Mouse (Mus musculus) spleen, adult 2 months (tissue): ENCODE measurements around the gene Rab42. TPM values are rescaled to one million over a fixed set of nuclear protein-coding genes. Genes with fewer than 3 reads are reported as not detected.

Experiments
- DNase-seq, 2 experiments: peaks; one replicate each; pipeline versions ENCODE4 v3.0.0 to v3.0.0-alpha.2; 2012 to 2021; ENCODE audit warnings: low spot score in 2 of 2, low read depth in 1 of 2
- H3K27ac ChIP-seq: fragments of 200-500 bp; 2 replicates; pipeline ENCODE4 v1.5.1; 2012; ENCODE audit warnings: low read length, inconsistent platforms; ENCODE audit not compliant: insufficient read depth
- H3K27me3 ChIP-seq: fragments of 200-500 bp; 2 replicates; pipeline ENCODE4 v1.6.1; 2012; ENCODE audit warnings: mild to moderate bottlenecking, moderate library complexity, low read length, inconsistent platforms; ENCODE audit not compliant: control insufficient read depth, insufficient read depth
- H3K36me3 ChIP-seq: fragments of 200-500 bp; 2 replicates; pipeline ENCODE4 v1.6.1; 2012; ENCODE audit warnings: mild to moderate bottlenecking, low read length, inconsistent platforms; ENCODE audit not compliant: control insufficient read depth, insufficient read depth
- H3K4me1 ChIP-seq: fragments of 200-500 bp; 2 replicates; pipeline ENCODE4 v1.6.1; 2011; ENCODE audit warnings: inconsistent platforms; ENCODE audit not compliant: control insufficient read depth, insufficient read depth, insufficient read length
- H3K4me3 ChIP-seq: fragments of 200-500 bp; 2 replicates; pipeline ENCODE4 v1.5.1; 2011; ENCODE audit warnings: mild to moderate bottlenecking, inconsistent platforms; ENCODE audit not compliant: insufficient read depth, insufficient read length; ENCODE audit errors: extremely low read depth
- CTCF ChIP-seq: fragments of 200-500 bp; IDR thresholded peaks from 2 replicates; pipeline ENCODE4 v1.5.1; 2011; ENCODE audit warnings: mild to moderate bottlenecking, inconsistent platforms; ENCODE audit not compliant: insufficient read depth, insufficient read length, insufficient replicate concordance; ENCODE audit errors: extremely low read depth
- POLR2A ChIP-seq: fragments of 200-500 bp; IDR thresholded peaks from 2 replicates; pipeline ENCODE4 v1.6.1; 2011; ENCODE audit warnings: low read depth, low read length, inconsistent platforms
- WGBS: fragments of 180-500 bp; shearing (Covaris S2); methylation state at CpG from one replicate; pipeline ENCODE4 v1.1.7; 2018; 5-methylcytosine and 5-hydroxymethylcytosine counted together
- polyA plus RNA-seq: library from polyadenylated mRNA; depleted of rRNA; stranded (reverse); fragments of >200 nt; gene quantifications from 2 replicates; pipeline ENCODE4 v1.2.3, GENCODE M21; 2012

Gene Rab42
- polyA plus RNA-seq, 1 experiment: 1.2 TPM

GRCm38 (mm10) chr4:132263313-132263712 lies 39.9 kb downstream of the Rab42 start:
- TF ChIP-seq CTCF: no peak
- TF ChIP-seq POLR2A: no peak
- peaks cover 7% of the 10 kb centered on the region; the same call in 1 of the 2 replicates for H3K4me1 ChIP-seq
- no peak overlapping the region for H3K27ac ChIP-seq
- WGBS: 90% methylated on average over 7 of the region's 7 CpGs
- no peaks in the 10 kb centered on the region for H3K36me3 ChIP-seq
- no peak for DNase-seq
- H3K27me3 ChIP-seq: no peaks in the 10 kb centered on the region
- no peak overlapping the region for H3K4me3 ChIP-seq

- peaks cover 7% of the 10 kb centered on the region; the same call in 1 of the 2 replicates for H3K4me1 ChIP-seq
- no peak for DNase-seq
- H3K36me3 ChIP-seq: no peaks in the 10 kb centered on the region
- H3K27me3 ChIP-seq: no peaks in the 10 kb centered on the region
- no peak overlapping the region for H3K27ac ChIP-seq
- TF ChIP-seq POLR2A (no peak), CTCF (no peak)
- 23% methylated on average over 5 of the region's 5 CpGs for WGBS
- no peak overlapping the region for H3K4me3 ChIP-seq
Measured at GRCm38 (mm10) chr4:132262358-132262616, 40.9 kb downstream of the Rab42 start.

GRCm38 (mm10) chr4:132261514-132262357 lies 41.4 kb downstream of the Rab42 start, which contains the start of gene Gmeb1:
Gene Gmeb1, minus strand, starts transcription at chr4:132261602.
- TF ChIP-seq POLR2A (no peak; the same call in 1 of the 2 replicates), CTCF (no peak; the same call in 1 of the 2 replicates)
- Histone ChIP-seq H3K4me3 (peak within 1 kb of the TSS; percentile 84), H3K36me3 (no peaks in the 10 kb centered on the region), H3K4me1 (peaks cover 7% of the 10 kb centered on the region; the same call in 1 of the 2 replicates), H3K27me3 (no peaks in the 10 kb centered on the region), H3K27ac (peak within 1 kb of the TSS; percentile 93)
- peak; percentile 44 to 75 for DNase-seq
- WGBS: 6% methylated on average over 42 of the region's 49 CpGs

DNA sequence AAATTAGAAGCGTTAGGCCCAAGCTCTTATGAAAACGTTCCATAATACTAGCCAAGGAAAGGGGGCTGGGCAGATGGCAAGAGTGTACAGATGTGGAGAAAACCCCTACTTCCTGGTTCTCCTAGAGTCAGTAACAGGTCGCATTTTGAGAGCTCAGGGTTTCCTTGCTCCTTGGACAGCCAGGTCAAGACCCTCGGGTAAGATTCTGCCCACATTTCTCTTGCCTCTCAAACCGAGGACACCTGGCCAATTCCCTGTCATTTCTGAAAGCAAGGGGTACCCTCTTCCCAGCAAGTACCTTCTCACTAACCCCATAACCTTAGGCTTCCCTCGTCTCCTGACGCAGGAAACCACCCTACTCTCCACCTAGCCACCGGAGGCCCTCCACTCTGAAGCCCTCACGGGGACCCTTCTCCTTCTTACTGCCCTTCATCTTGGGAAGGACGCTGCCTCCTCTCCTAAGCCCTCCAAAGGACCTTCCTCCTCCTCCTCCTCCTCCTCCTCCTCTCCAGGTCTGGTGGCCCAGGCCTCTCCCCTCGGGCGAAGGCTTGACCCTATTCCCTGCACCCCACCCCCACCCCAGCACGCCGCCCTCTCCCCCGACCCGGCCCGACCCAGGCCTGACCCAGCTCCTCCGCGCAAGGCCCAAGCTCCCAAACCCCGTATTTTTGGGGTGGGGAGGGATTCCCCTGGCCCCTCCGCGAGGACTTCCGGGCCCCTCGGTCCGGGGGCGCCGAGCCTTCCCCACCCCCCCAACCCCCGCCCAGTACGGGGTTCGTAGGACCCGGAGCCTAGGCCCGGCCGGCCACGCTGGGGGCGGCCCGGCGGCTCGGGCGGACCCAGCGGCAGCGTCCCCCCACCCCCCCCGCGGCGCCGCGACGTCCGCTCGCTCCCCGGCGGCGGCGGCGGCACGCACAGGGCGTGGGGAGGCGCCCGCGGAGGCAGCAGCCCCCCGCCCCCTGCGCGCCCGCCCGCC lies 42.5 kb downstream of the Rab42 start:
- H3K27me3 ChIP-seq: no peaks in the 10 kb centered on the region
- H3K36me3 ChIP-seq: no peaks in the 10 kb centered on the region
- peak overlapping the region; percentile 76 for H3K4me3 ChIP-seq
- peak overlapping the region; percentile 85 for H3K27ac ChIP-seq
- no peak for TF ChIP-seq CTCF
- no peak; the same call in 1 of the 2 replicates for TF ChIP-seq POLR2A
- H3K4me1 ChIP-seq: peaks cover 7% of the 10 kb centered on the region; the same call in 1 of the 2 replicates
- 2% methylated on average over 39 of the region's 64 CpGs for WGBS
- peak in 1 of 2 experiments; percentile 37 for DNase-seq

DNA sequence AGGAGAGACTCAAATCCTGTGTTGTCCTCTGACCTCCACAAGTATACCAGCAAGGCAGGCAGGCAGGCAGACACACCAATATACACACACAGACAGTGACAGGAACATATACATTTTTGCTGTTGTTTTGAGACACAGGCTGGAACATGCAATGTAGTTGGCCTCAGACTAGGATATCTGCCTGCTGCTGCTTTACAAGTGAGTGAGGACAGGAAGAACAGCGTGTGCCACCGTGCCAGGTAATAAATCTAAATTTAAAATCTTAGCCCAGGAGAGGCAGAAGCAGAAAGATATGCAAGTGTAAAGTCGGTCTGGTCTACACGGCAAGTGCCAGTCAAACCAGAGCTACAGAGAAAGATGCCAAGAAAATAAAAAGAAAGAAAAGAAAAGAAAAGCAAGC lies 43.9 kb downstream of the Rab42 start:
- Histone ChIP-seq H3K27me3 (no peaks in the 10 kb centered on the region), H3K36me3 (no peaks in the 10 kb centered on the region), H3K4me3 (no peak overlapping the region), H3K4me1 (peaks cover 7% of the 10 kb centered on the region; the same call in 1 of the 2 replicates), H3K27ac (no peak overlapping the region)
- TF ChIP-seq POLR2A: no peak
- no peak for TF ChIP-seq CTCF
- no peak for DNase-seq
- WGBS: 32% methylated on average over 4 of the region's 4 CpGs

DNA sequence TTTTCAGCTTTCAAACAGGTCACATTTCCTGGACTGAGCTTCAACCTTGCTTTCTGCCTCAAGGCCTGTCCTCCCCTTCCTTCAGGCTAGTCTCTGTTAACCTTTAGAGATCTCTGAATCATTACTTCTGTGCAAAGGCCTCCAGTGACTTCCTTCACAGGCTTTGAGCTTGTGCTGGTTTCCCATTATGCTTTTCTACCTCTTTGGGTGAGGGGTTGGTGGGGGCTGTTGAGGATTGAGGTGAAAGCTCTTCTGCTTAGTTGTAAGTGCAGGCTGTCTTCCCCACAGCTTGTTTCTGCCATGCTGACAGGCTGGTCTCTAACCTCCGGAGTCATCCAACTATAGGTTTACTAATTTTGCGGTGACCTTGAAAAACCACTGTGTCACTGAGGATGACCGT lies 46.8 kb downstream of the Rab42 start:
- H3K4me3 ChIP-seq: no peak overlapping the region
- DNase-seq: no peak
- H3K27ac ChIP-seq: no peak overlapping the region
- H3K36me3 ChIP-seq: no peaks in the 10 kb centered on the region
- H3K4me1 ChIP-seq: peaks cover 7% of the 10 kb centered on the region; the same call in 1 of the 2 replicates
- TF ChIP-seq POLR2A: no peak
- no peak for TF ChIP-seq CTCF
- WGBS: 96% methylated on average over 3 of the region's 3 CpGs
- no peaks in the 10 kb centered on the region for H3K27me3 ChIP-seq
